Mouse (Mus musculus): ENCODE results near the gene Map3k9. TPM values are rescaled to one million over a fixed set of nuclear protein-coding genes. Genes with fewer than 3 reads are reported as not detected.

Gene Map3k9
- polyA plus RNA-seq, 1 experiment from 2014 or later: 2.9 TPM

DNA sequence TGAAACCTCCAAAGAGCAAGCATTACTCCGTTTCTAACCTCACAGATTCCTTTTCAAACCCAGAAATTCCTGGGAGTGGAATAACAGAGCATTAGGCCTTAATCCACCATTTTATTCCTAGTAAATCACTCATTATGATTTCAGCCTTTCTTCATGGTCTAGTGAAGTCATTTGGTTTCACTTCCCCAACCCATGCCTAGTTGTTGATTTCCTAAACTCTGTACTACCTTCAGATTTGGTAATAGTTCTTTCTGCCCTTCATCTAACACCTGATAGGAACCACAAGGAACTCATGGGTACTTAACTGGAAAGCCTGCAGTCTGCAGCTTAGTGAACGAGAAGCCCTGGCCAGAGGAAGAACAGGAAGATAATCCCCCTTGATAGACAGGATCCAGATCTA lies 105.4 kb downstream of the Map3k9 start:
- H3K4me1 ChIP-seq: no peaks in the 10 kb centered on the region
- WGBS: 51% methylated on average over 2 of the region's 2 CpGs
- H3K4me3 ChIP-seq: no peak overlapping the region
- H3K4me2 ChIP-seq: no peak overlapping the region
- no peak overlapping the region for H3K27ac ChIP-seq
- no peaks in the 10 kb centered on the region for H3K27me3 ChIP-seq
- no peak overlapping the region for H3K9ac ChIP-seq
- no peak for ATAC-seq (ENCODE audit: borderline replicate concordance, extremely low read depth, low FRiP score, low TSS enrichment)
- H3K9me3 ChIP-seq: no peaks in the 10 kb centered on the region
- H3K36me3 ChIP-seq: no peaks in the 10 kb centered on the region

Other genes starting within 250 kb of the Map3k9 start
- 28.2 and 30.2 TPM in 2 replicates for gene Gm20498, start 248.3 kb downstream of the Map3k9 start, polyA plus RNA-seq (2015; fragmentation: Nextera tagmentation; extraction: Ambion mirVana)
- gene Synj2bp, start 248.3 kb downstream of the Map3k9 start, polyA plus RNA-seq (2015; fragmentation: Nextera tagmentation; extraction: Ambion mirVana): 33.7 and 35.9 TPM in 2 replicates
- gene Adam21, start 212.7 kb downstream of the Map3k9 start, polyA plus RNA-seq (2015; fragmentation: Nextera tagmentation; extraction: Ambion mirVana): 0.23 and 0.40 TPM in 2 replicates
- gene Med6, start 186.2 kb downstream of the Map3k9 start, polyA plus RNA-seq (2015; fragmentation: Nextera tagmentation; extraction: Ambion mirVana): 55.7 and 66.1 TPM in 2 replicates
- gene Ttc9, start 149.9 kb downstream of the Map3k9 start, polyA plus RNA-seq (2015; fragmentation: Nextera tagmentation; extraction: Ambion mirVana): 5.6 and 6.9 TPM in 2 replicates
- gene Pcnx, start 78.8 kb upstream of the Map3k9 start, polyA plus RNA-seq (2015; fragmentation: Nextera tagmentation; extraction: Ambion mirVana): 11.8 and 12.0 TPM in 2 replicates

All from lung, embryonic 15.5 days (tissue).